Mouse (Mus musculus) cerebellum, adult 8-10 months (tissue): ENCODE measurements around the gene Cpn2.

Experiments used
- DNase-seq: peaks from one replicate; pipeline ENCODE4 v3.0.0; 2022

The Cpn2 gene

GRCm38 (mm10) chr16:30278406-30278805, 11.1 kb upstream of the Cpn2 start:
- no peak for DNase-seq

GRCm38 (mm10) chr16:30275558-30276340, 8.4 kb upstream of the Cpn2 start:
- no peak for DNase-seq

DNA sequence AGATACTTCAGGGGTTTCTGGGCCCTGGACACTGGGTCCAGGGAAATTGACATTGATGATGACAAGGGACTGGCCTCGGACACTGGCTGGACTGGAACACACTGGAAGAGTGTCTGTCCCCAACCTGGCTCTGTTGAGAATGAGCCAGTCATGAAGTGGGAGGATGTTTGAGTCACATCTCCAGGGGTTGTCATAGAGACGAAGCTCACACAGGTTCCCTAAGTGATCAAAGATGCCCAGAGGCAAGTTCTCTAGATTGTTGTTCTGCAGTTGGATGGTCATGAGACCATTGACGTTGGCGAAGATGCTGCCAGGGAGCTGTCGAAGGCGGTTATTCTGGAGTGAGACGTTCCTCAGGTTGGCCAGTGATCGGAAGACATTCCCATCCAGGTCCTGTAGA, 5.8 kb upstream of the Cpn2 start:
- DNase-seq = no peak

- DNase-seq = no peak
Observed at GRCm38 (mm10) chr16:30271941-30272595, 4.8 kb upstream of the Cpn2 start.

GRCm38 (mm10) chr16:30271223-30271761, 4.0 kb upstream of the Cpn2 start:
- no peak for DNase-seq

GRCm38 (mm10) chr16:30266561-30266960, 738 bp downstream of the Cpn2 start:
- DNase-seq = no peak

DNA sequence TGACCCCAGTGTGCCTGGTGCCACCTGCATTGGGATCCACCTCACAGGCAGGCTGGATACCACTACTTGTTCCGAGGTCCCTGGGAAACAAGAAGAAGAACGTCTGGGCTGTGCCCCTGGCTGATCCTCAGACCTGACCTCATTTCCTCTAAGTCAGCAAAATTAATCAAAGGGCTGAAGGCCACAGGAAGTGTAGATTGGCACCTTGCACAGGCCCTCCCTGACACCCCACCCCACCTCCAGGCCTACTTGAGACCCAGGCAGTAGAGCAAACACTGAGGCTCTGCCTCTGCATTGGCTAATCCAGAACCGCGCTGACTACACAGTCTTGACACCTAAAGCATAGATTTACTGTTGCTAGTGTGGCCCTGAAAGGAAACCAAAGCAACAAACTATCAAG, 1.7 kb downstream of the Cpn2 start:
- DNase-seq = no peak

DNA sequence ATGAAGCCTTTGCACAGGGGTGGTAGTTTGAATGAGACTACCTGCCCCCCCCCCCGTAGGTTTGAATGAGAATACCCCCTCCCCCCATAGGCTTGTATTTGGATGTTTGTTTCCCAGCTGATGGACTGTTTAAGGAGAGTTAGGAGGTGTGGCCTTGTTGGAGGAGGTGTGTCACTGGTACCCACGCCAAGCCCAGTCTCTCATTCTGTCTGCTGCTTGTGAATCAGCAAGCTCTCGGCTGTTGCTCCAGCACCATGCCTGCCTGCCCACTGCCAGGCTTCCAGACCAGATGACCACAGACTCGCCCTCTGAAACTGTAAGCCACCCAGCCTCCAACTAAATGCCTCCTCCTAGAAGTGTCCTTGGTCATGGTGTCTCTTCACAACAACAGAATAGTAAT, 4.1 kb downstream of the Cpn2 start:
- no peak for DNase-seq

DNA sequence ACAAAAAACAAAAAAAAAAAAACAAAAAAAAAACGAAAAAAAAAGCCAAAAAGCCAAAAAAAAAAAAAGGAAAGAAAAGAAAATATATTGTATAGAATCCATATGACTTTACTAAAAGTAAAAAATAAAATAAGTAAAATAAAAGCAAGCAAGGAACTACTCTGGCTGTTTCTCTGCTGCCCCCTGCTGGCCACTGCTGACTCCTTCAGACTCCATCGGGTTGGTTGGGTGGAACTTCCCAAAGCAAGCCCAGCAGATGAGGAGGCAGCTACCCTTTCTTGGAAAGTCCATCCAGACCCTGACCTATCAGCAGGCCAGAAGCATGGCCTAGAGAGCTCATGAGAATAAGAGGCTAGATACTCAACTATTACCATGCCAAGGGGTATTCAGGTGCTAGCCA, 4.6 kb downstream of the Cpn2 start:
- DNase-seq = peak; percentile 53

- no peak for DNase-seq
Observed at GRCm38 (mm10) chr16:30262157-30262556, 5.1 kb downstream of the Cpn2 start.

- no peak for DNase-seq
Observed at GRCm38 (mm10) chr16:30261341-30261740, 6.0 kb downstream of the Cpn2 start.

DNA sequence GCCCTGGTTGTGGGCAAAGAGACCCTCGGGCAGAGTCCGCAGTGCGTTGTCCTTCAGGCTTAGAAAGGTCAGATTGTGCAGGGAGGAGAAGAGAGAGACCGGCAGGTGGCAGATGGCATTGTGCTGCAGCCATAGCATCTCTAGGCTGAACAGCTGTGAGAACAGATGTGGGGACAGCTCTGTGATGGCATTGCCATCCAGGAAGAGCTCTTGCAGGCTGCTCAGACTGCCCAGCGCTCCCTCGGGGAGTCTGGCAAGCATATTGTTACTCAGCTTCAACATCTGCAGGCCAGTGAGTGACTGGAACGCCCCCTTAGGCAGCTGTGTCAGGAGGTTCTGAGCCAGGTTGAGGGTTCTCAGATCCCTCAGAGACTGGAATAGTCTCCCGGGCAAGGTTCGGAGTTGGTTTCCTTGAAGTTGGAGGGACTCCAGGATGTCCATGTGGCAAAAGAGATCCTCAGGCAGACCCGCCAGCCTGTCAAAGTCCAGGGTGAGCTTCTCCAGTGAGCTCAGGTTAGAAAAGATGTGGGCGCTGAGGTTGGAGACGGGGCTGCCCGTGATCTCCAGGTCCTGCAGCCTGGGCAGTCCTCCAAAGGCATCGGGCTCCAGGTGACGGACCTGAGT, 7.2 kb downstream of the Cpn2 start:
- DNase-seq = no peak

GRCm38 (mm10) chr16:30259444-30259843, 7.9 kb downstream of the Cpn2 start:
- no peak for DNase-seq

DNA sequence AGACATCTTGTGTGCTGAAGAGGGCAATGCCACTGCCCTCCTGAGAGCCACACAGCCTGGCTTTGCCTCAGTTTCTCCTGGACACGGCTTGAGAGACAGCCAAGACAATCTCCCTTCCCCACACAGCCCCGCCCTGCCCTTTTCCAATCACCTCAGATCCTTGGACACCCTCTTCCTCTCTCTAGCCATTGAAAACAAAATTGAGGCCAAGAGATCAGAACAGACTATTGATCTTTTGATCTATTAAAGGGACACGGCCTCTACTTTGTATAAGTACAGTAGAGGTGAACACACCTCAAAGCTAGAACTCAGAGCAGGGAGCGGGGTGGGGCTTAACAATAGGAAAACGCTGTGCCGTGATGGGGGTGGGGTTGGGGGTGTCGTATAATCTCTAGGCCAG, 8.9 kb downstream of the Cpn2 start:
- no peak for DNase-seq

GRCm38 (mm10) chr16:30257718-30258117, 9.6 kb downstream of the Cpn2 start:
- DNase-seq = no peak

- no peak for DNase-seq
Observed at GRCm38 (mm10) chr16:30255061-30255460, 12.2 kb downstream of the Cpn2 start.

GRCm38 (mm10) chr16:30253900-30254299, 13.4 kb downstream of the Cpn2 start:
- DNase-seq = no peak

DNA sequence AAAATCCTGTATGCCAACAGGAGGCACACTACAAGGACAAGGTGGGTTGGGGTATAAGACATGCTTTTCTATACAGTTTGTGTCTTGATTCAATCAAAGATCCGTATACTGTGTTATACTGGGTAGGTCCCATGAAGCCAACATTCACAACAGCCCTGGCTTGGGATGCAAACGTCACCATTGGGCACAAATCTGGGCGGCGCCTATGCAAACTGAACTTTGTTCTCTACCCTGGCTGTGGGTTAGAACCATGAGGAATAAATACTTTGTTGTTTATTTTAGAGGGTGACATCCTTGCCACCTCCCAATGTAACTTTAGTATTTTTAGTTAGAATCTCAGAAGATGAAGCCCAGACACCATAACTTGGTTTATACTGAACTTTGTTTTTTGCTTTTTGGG, 13.9 kb downstream of the Cpn2 start:
- DNase-seq = no peak

GRCm38 (mm10) chr16:30252003-30252418, 15.3 kb downstream of the Cpn2 start:
- peak; percentile 19 for DNase-seq

DNA sequence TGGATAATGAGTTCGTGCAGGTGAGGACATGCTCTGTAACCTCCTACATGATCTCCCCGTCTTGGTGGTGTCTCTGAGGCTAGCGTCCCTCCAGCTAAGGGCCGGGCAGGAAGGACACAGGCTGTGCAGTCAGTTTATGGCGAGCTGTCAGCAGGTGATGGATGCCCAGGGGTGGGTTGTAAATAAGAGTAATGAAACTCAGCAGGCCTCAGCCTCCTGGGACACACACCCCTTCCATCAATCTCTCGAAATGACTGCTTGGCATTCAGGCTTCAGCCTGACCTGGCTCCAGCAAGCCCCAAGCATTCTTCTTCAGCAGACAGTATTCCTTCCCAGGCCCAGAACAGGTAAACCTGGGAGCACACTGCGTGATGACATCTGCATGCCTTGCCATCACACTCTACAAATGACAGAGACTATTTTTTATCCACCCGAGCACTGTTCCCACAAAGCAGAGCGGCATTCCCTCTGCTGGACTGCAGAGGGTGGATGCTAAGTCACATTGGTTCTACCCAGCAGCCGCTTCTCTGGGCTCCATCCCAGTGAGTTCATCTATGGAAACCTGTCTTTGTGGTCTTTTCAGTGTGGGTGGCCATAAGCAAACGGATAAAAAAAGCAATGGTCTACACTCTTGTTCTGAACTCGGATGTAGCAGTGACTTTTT, 23.1 kb downstream of the Cpn2 start:
- DNase-seq = no peak

DNA sequence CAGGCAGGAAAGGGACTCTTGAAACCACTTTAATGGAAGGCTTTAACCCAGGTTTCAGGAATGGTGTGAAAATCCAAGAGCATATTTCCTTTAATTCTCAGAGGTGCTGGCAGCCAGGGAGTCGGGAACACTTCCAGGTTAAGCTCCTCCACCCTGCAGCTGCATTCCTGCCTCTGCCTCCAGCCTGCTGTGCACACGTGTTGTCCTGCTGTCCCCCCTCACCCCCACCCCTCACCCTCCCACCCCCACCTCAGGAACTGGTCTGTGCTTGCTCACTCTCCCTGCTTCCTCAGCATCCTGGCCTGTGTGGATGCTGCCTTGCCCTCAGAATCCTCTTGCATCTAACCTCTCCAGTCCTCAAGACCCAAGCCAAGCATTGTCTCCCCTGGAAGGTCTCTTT, 25.7 kb downstream of the Cpn2 start:
- no peak for DNase-seq

- no peak for DNase-seq
Observed at GRCm38 (mm10) chr16:30238791-30239190, 28.5 kb downstream of the Cpn2 start.

- DNase-seq = peak; percentile 83
Observed at GRCm38 (mm10) chr16:30236091-30236699, 31.1 kb downstream of the Cpn2 start.
